Mouse (Mus musculus): ENCODE results near the gene Zfp51. TPM values are rescaled to one million over a fixed set of nuclear protein-coding genes. Genes with fewer than 3 reads are reported as not detected.
A peak's percentile ranks its signal among the peaks of the same experiment; 100 is the strongest.
"Not testable (repeated sequence)": the region's sequence is repeated elsewhere in the genome, so short reads cannot be mapped to it uniquely, and the experiment has no call there.

Gene Zfp51
- 12.7 and 17.0 TPM in 2 replicates for polyA plus RNA-seq (2014; fragmentation: Nextera tagmentation; extraction: Ambion mirVana)

DNA sequence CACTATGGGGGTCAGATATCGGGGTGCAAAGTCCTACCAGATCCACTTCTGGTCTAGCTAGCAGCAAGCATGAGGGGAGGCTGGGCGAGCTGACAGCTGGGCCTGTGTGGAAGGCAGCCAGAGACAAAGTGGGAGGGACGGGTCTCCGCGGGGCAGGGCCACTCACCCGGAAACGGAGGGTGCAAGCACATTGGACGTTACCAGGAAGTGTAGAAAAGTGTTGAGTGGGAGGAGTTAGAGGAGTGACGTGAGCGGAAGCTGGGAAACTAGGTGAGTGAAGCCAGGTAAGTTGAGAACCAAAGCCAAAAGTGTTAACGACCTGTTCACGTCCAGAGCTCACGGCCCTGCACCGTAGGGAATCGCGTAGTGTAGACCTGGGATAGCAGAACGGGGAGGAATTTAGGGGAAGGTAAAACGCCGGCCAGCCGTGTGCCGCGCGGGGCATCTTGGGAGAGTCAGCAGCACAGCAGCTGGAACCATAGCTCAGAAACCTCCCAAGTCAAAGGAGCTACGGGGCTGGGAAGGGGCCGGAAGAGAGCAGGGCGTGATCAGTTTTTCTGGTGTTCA lies at the start of gene Zfp51:
Gene Zfp51 (plus strand): TSS at position 237 of the 567 bp plus-strand sequence.
- DNase-seq (ENCODE audit: low spot score) (peak; percentile 97), ATAC-seq (ENCODE audit: low read depth) (peak; percentile 100)
- WGBS, result under 1% methylated on average over 26 of the region's 26 CpGs
- Histone ChIP-seq H3K27me3 (replicated peaks; ENCODE audit: control insufficient read depth, insufficient read depth, low read length) (no peaks in the 10 kb centered on the region), H3K27ac (replicated peaks; ENCODE audit: low read depth, low read length) (peak within 1 kb of the TSS; percentile 94), H3K4me1 (ENCODE audit: control insufficient read depth, insufficient read depth, low read length) (0 out of 2 replicates have a peak, but pooled peaks cover 3% of the 10 kb centered on the region), H3K36me3 (ENCODE audit: control insufficient read depth, insufficient read depth, low read length) (peaks cover 9% of the 10 kb centered on the region; the same call in 1 of the 2 replicates), H3K4me2 (ENCODE audit: low read depth, low read length) (peak within 1 kb of the TSS; percentile 87), H3K9ac (ENCODE audit: low read depth, low read length) (peak within 1 kb of the TSS; percentile 66), H3K4me3 (ENCODE audit: low read depth, low read length) (peak within 1 kb of the TSS; percentile 65), H3K9me3 (ENCODE audit: control insufficient read depth, low read length) (no peaks in the 10 kb centered on the region)

DNA sequence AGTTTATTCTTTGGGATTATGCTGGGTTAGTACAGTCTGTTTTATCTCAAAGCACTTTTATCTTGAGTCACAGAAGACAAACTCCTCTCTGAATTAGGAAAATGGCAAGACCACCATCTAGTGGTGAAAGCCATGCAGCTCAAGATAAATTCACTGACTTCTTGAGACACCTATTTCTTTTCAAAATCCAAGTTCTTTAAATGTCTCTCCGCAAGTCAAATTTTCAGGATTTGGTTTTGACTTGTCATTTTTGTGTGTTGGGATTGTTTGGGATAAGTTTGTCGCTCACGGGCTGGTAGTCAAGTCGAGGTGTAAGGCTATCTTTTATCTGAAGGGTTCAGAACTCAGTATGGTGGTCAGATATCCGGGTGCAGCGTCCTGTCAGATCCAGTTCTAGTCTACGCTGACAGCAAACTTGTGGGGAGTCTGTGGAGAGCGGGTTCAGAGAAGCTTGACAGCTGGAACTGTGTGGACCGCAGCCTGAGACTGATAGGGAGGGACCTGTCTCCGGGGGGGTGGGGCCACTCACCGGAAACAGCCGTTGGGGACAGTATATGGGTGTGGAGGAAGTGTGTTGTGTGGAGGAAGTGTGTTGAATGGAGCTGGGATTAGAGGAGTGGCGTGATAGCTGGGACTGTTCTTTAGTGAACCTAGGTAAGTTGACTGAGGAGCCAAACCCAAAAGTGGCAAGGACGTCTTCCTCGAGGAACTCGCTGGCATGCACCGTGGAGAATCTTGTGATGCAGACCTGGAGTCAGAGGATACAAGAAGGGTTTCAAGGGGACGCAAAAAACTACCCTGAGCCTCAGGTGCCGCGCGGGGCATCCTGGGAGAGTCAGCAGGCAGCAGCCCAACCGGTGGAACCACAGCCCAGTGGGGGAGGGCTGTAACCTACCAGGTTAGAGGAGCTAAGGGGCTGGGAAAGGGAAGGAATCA lies 27.2 kb upstream of the Zfp51 start, which contains the start of gene Zfp54:
Gene Zfp54 (plus strand): TSS at position 564 of the 936 bp plus-strand sequence.
- Histone ChIP-seq H3K27ac (replicated peaks; ENCODE audit: low read depth, low read length) (peak within 1 kb of the TSS; percentile 71), H3K27me3 (replicated peaks; ENCODE audit: control insufficient read depth, insufficient read depth, low read length) (no peaks in the 10 kb centered on the region), H3K9me3 (ENCODE audit: control insufficient read depth, low read length) (no peaks in the 10 kb centered on the region), H3K4me2 (ENCODE audit: low read depth, low read length) (peak within 1 kb of the TSS; percentile 84), H3K4me1 (ENCODE audit: control insufficient read depth, insufficient read depth, low read length) (no peaks in the 10 kb centered on the region), H3K9ac (ENCODE audit: low read depth, low read length) (peak within 1 kb of the TSS; percentile 59), H3K36me3 (ENCODE audit: control insufficient read depth, insufficient read depth, low read length) (no peaks in the 10 kb centered on the region), H3K4me3 (ENCODE audit: low read depth, low read length) (peak within 1 kb of the TSS; percentile 50)
- ATAC-seq (ENCODE audit: low read depth) (peak; percentile 100), DNase-seq (ENCODE audit: low spot score) (peak; percentile 78)
- under 1% methylated on average over 22 of the region's 22 CpGs for WGBS

- H3K27me3 ChIP-seq (replicated peaks; ENCODE audit: control insufficient read depth, insufficient read depth, low read length); H3K27ac ChIP-seq (replicated peaks; ENCODE audit: low read depth, low read length); H3K4me3 ChIP-seq (ENCODE audit: low read depth, low read length); DNase-seq (ENCODE audit: low spot score); H3K36me3 ChIP-seq (ENCODE audit: control insufficient read depth, insufficient read depth, low read length); H3K9me3 ChIP-seq (ENCODE audit: control insufficient read depth, low read length); ATAC-seq (ENCODE audit: low read depth); H3K4me1 ChIP-seq (ENCODE audit: control insufficient read depth, insufficient read depth, low read length); H3K9ac ChIP-seq (ENCODE audit: low read depth, low read length); H3K4me2 ChIP-seq (ENCODE audit: low read depth, low read length): not testable (repeated sequence)
- WGBS, result 75% methylated on average over 8 of the region's 9 CpGs
Observed at GRCm38 (mm10) chr17:21438806-21439400, 11.3 kb upstream of the Zfp51 start.

DNA sequence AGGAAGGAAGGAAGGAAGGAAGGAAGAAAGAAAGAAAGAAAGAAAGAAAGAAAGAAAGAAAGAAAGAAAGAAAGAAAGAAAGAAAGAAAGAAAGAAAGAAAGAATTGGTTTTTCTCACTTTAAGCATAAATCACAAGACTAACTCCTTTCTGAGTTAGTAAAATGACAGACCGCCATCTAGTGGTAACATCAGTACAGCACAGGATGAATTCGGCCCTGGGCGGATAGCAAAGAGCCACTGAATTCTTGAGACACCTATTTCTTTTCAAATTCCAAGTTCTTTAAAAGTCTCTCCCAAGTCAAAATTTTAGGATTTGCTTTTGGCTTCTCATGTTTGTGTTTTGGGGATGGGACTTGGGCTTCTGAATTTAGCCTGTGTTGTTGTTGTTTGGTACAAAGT lies 505 bp upstream of the Zfp51 start:
- 0% methylated on average over 3 of the region's 3 CpGs for WGBS
- peak; percentile 74 for ATAC-seq (ENCODE audit: low read depth)

DNA sequence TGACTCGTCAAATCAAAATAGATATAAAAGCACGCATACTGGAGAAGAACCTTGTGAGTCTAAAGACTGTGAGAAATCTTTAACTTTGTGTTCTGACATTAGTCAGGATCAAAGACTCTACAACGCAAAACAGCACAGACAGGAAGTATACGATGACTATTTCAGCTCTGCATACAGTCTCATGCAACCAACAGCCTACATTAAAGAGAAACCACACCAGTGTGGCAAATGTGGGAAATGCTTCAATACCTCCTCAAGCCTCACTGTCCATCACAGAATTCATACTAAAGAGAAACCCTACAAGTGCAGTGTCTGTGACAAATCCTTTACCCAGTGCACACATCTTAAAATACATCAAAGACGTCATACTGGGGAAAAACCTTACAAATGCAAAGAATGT lies 13.4 kb downstream of the Zfp51 start:
- H3K4me3 ChIP-seq (ENCODE audit: low read depth, low read length), result no peak overlapping the region
- no peak overlapping the region for H3K9ac ChIP-seq (ENCODE audit: low read depth, low read length)
- H3K36me3 ChIP-seq (ENCODE audit: control insufficient read depth, insufficient read depth, low read length), result peaks cover 53% of the 10 kb centered on the region
- no peaks in the 10 kb centered on the region for H3K4me1 ChIP-seq (ENCODE audit: control insufficient read depth, insufficient read depth, low read length)
- H3K27ac ChIP-seq (replicated peaks; ENCODE audit: low read depth, low read length), result no peak overlapping the region
- DNase-seq (ENCODE audit: low spot score), result no peak
- no peaks in the 10 kb centered on the region for H3K9me3 ChIP-seq (ENCODE audit: control insufficient read depth, low read length)
- no peak for ATAC-seq (ENCODE audit: low read depth)
- H3K4me2 ChIP-seq (ENCODE audit: low read depth, low read length), result no peak overlapping the region
- H3K27me3 ChIP-seq (replicated peaks; ENCODE audit: control insufficient read depth, insufficient read depth, low read length), result no peaks in the 10 kb centered on the region
- WGBS, result 86% methylated on average over 5 of the region's 5 CpGs

More for the DNA sequence above, 505 bp upstream of the Zfp51 start:
- no peaks in the 10 kb centered on the region for H3K27me3 ChIP-seq (replicated peaks; ENCODE audit: control insufficient read depth, insufficient read depth, low read length)
- 0 out of 2 replicates have a peak, but pooled peaks cover 3% of the 10 kb centered on the region for H3K4me1 ChIP-seq (ENCODE audit: control insufficient read depth, insufficient read depth, low read length)
- peak; percentile 91 for DNase-seq (ENCODE audit: low spot score)
- peak overlapping the region; percentile 94 for H3K27ac ChIP-seq (replicated peaks; ENCODE audit: low read depth, low read length)
- peak overlapping the region; percentile 65 for H3K4me3 ChIP-seq (ENCODE audit: low read depth, low read length)
- no peaks in the 10 kb centered on the region for H3K9me3 ChIP-seq (ENCODE audit: control insufficient read depth, low read length)
- peak overlapping the region; percentile 66 for H3K9ac ChIP-seq (ENCODE audit: low read depth, low read length)
- H3K36me3 ChIP-seq (ENCODE audit: control insufficient read depth, insufficient read depth, low read length), result peaks cover 9% of the 10 kb centered on the region; the same call in 1 of the 2 replicates
- H3K4me2 ChIP-seq (ENCODE audit: low read depth, low read length), result peak overlapping the region; percentile 87

DNA sequence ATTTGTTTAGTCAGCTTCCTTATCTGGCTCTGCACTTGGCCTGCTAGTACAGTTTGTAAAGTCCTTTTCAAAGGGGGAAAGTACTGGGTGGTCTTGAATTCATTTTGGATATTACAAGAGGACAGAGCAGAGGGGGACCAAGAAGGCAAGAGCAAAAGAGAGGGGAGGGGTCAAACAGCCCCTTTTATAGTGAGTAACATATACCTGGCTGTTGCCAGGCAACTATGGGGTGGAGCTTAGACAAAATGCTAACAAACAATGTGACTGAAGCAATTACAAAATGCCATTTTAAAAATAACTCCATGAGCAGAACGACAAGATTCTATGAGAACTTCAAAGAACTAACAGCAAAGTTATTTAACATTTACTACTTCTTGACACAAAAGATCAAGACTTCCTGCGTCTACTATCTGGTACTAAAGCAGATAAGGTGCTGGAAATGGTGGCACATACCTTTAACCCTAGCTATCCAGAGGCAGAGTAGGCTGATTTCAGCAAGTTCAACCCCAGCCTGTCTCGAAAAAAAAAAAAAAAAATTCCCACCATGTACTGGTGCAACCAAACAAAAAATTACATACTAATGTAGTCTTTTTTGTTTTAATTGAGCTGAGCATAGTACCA lies 22.0 kb downstream of the Zfp51 start:
- no peak overlapping the region for H3K9ac ChIP-seq (ENCODE audit: low read depth, low read length)

GRCm38 (mm10) chr17:21472653-21473307 lies 22.6 kb downstream of the Zfp51 start:
- no peak overlapping the region for H3K4me3 ChIP-seq (ENCODE audit: low read depth, low read length)
- no peaks in the 10 kb centered on the region for H3K36me3 ChIP-seq (ENCODE audit: control insufficient read depth, insufficient read depth, low read length)
- no peak for ATAC-seq (ENCODE audit: low read depth)
- H3K27me3 ChIP-seq (replicated peaks; ENCODE audit: control insufficient read depth, insufficient read depth, low read length), result no peaks in the 10 kb centered on the region
- DNase-seq (ENCODE audit: low spot score), result no peak
- peaks cover 5% of the 10 kb centered on the region; the same call in 1 of the 2 replicates for H3K4me1 ChIP-seq (ENCODE audit: control insufficient read depth, insufficient read depth, low read length)
- H3K4me2 ChIP-seq (ENCODE audit: low read depth, low read length), result no peak overlapping the region; the same call in 1 of the 2 replicates
- peak overlapping the region; percentile 25; the same call in 1 of the 2 replicates for H3K27ac ChIP-seq (replicated peaks; ENCODE audit: low read depth, low read length)
- H3K9me3 ChIP-seq (ENCODE audit: control insufficient read depth, low read length), result no peaks in the 10 kb centered on the region
- H3K9ac ChIP-seq (ENCODE audit: low read depth, low read length), result no peak overlapping the region
- whole genome bisulfite sequencing, result 53% methylated on average over 2 of the region's 2 CpGs

More for the DNA sequence above, 22.0 kb downstream of the Zfp51 start:
- Histone ChIP-seq H3K36me3 (ENCODE audit: control insufficient read depth, insufficient read depth, low read length) (no peaks in the 10 kb centered on the region), H3K4me1 (ENCODE audit: control insufficient read depth, insufficient read depth, low read length) (peaks cover 5% of the 10 kb centered on the region; the same call in 1 of the 2 replicates), H3K27ac (replicated peaks; ENCODE audit: low read depth, low read length) (no peak overlapping the region), H3K27me3 (replicated peaks; ENCODE audit: control insufficient read depth, insufficient read depth, low read length) (no peaks in the 10 kb centered on the region), H3K4me3 (ENCODE audit: low read depth, low read length) (no peak overlapping the region), H3K9me3 (ENCODE audit: control insufficient read depth, low read length) (no peaks in the 10 kb centered on the region), H3K4me2 (ENCODE audit: low read depth, low read length) (no peak overlapping the region)
- 76% methylated on average over 3 of the region's 3 CpGs for WGBS
- DNase-seq (ENCODE audit: low spot score), result no peak
- no peak for ATAC-seq (ENCODE audit: low read depth)
